Mouse (Mus musculus): ENCODE results near the gene Gm10985. TPM values are rescaled to one million over a fixed set of nuclear protein-coding genes. Genes with fewer than 3 reads are reported as not detected.
A peak's percentile ranks its signal among the peaks of the same experiment; 100 is the strongest.

The Gm10985 gene
- total RNA-seq (2017) = not detected in 2 replicates

- ATAC-seq (replicated peaks; ENCODE audit: low read depth, poor library complexity, severe bottlenecking) = no peak
These were observed at the start of gene Gm10985 for GRCm38 (mm10) chr3:53844786-53845185. TSS of gene Gm10985 (plus strand) at chr3:53845086.

GRCm38 (mm10) chr3:53796933-53797332 is 48.0 kb upstream of the Gm10985 start:
- no peak for ATAC-seq (replicated peaks; ENCODE audit: low read depth, poor library complexity, severe bottlenecking)

- no peak for ATAC-seq (replicated peaks; ENCODE audit: low read depth, poor library complexity, severe bottlenecking)
These were observed 45.2 kb upstream of the Gm10985 start for GRCm38 (mm10) chr3:53799671-53800070.

GRCm38 (mm10) chr3:53813421-53813977 is 31.4 kb upstream of the Gm10985 start:
- ATAC-seq (replicated peaks; ENCODE audit: low read depth, poor library complexity, severe bottlenecking) = no peak

- ATAC-seq (replicated peaks; ENCODE audit: low read depth, poor library complexity, severe bottlenecking) = no peak
These were observed 10.6 kb upstream of the Gm10985 start for GRCm38 (mm10) chr3:53834238-53834637.

- ATAC-seq (replicated peaks; ENCODE audit: low read depth, poor library complexity, severe bottlenecking) = no peak
These were observed 1.5 kb downstream of the Gm10985 start for GRCm38 (mm10) chr3:53846206-53846928.

GRCm38 (mm10) chr3:53847726-53848125 is 2.8 kb downstream of the Gm10985 start:
- ATAC-seq (replicated peaks; ENCODE audit: low read depth, poor library complexity, severe bottlenecking) = no peak

- no peak for ATAC-seq (replicated peaks; ENCODE audit: low read depth, poor library complexity, severe bottlenecking)
These were observed 3.4 kb downstream of the Gm10985 start for GRCm38 (mm10) chr3:53848262-53848661.

GRCm38 (mm10) chr3:53854261-53854660 is 9.4 kb downstream of the Gm10985 start:
- ATAC-seq (replicated peaks; ENCODE audit: low read depth, poor library complexity, severe bottlenecking) = no peak

- ATAC-seq (replicated peaks; ENCODE audit: low read depth, poor library complexity, severe bottlenecking) = no peak
These were observed 9.9 kb downstream of the Gm10985 start for GRCm38 (mm10) chr3:53854831-53855230.

GRCm38 (mm10) chr3:53863383-53864220 is 18.7 kb downstream of the Gm10985 start, which contains the start of gene Ufm1:
TSS of gene Ufm1 (minus strand) at chr3:53863830.
- ATAC-seq (replicated peaks; ENCODE audit: low read depth, poor library complexity, severe bottlenecking) = peak; percentile 100

GRCm38 (mm10) chr3:53868212-53868611 is 23.3 kb downstream of the Gm10985 start:
- ATAC-seq (replicated peaks; ENCODE audit: low read depth, poor library complexity, severe bottlenecking) = no peak

- no peak for ATAC-seq (replicated peaks; ENCODE audit: low read depth, poor library complexity, severe bottlenecking)
These were observed 24.4 kb downstream of the Gm10985 start for GRCm38 (mm10) chr3:53869263-53869662.

- peak; percentile 63 for ATAC-seq (replicated peaks; ENCODE audit: low read depth, poor library complexity, severe bottlenecking)
These were observed 25.6 kb downstream of the Gm10985 start for GRCm38 (mm10) chr3:53870482-53870881.

- no peak for ATAC-seq (replicated peaks; ENCODE audit: low read depth, poor library complexity, severe bottlenecking)
These were observed 26.7 kb downstream of the Gm10985 start for GRCm38 (mm10) chr3:53871596-53871995.

- no peak for ATAC-seq (replicated peaks; ENCODE audit: low read depth, poor library complexity, severe bottlenecking)
These were observed 46.0 kb downstream of the Gm10985 start for GRCm38 (mm10) chr3:53890619-53891540.
